Mouse (Mus musculus): ENCODE data around the gene Chd3. TPM values are rescaled to one million over a fixed set of nuclear protein-coding genes. Genes with fewer than 3 reads are reported as not detected.

Chd3 gene
- polyA plus RNA-seq, 1 experiment: 25.7 TPM

DNA sequence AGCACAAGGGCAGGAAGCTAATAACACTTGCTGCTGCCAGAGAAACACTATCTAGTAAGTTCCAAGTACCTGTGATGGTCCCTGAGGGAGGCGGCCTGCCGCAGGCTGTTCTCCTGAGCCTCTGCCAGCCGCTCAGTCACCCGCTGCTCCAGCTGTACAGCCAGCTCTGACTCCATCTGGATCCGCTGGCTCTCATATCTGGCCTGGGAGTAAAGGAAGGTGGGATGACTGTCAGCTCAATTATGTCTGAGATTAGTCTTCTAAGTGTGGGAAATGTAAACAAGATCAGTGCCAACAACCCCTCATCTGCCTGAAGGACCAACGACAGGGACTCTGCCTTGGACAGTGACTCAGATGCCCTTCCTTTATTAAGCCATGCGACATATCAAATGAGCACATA is 57.9 kb downstream of the Chd3 start:
- H3K36me3 ChIP-seq (ENCODE audit: control insufficient read depth, insufficient read depth, low read length, poor library complexity, severe bottlenecking): peaks cover 32% of the 10 kb centered on the region
- no peak for TF ChIP-seq CTCF (IDR thresholded peaks at IDR 0.05; ENCODE audit: low read depth, low read length)
- TF ChIP-seq EP300 (IDR thresholded peaks at IDR 0.05; ENCODE audit: insufficient read depth, low read depth, low read length): no peak
- TF ChIP-seq POLR2A (IDR thresholded peaks at IDR 0.05; ENCODE audit: insufficient read depth, low read length): no peak
- H3K27ac ChIP-seq (ENCODE audit: insufficient read depth, low read length): no peak overlapping the region
- H3K4me1 ChIP-seq (ENCODE audit: control insufficient read depth, insufficient read depth, low read length): no peaks in the 10 kb centered on the region
- no peaks in the 10 kb centered on the region for H3K9me3 ChIP-seq (replicated peaks; ENCODE audit: control insufficient read depth, insufficient read depth, low read length, poor library complexity, severe bottlenecking)
- no peak overlapping the region for H3K4me3 ChIP-seq (ENCODE audit: low read depth, low read length)
- no peak overlapping the region for H3K9ac ChIP-seq (ENCODE audit: low read depth, poor library complexity, severe bottlenecking)
- no peaks in the 10 kb centered on the region for H3K27me3 ChIP-seq (ENCODE audit: control insufficient read depth, insufficient read depth, low read length, poor library complexity, severe bottlenecking)

- Histone ChIP-seq H3K9ac (ENCODE audit: low read depth, poor library complexity, severe bottlenecking) (no peak overlapping the region), H3K27ac (ENCODE audit: insufficient read depth, low read length) (no peak overlapping the region), H3K9me3 (replicated peaks; ENCODE audit: control insufficient read depth, insufficient read depth, low read length, poor library complexity, severe bottlenecking) (no peaks in the 10 kb centered on the region), H3K4me3 (ENCODE audit: low read depth, low read length) (no peak overlapping the region), H3K36me3 (ENCODE audit: control insufficient read depth, insufficient read depth, low read length, poor library complexity, severe bottlenecking) (peaks cover 38% of the 10 kb centered on the region), H3K4me1 (ENCODE audit: control insufficient read depth, insufficient read depth, low read length) (no peaks in the 10 kb centered on the region), H3K27me3 (ENCODE audit: control insufficient read depth, insufficient read depth, low read length, poor library complexity, severe bottlenecking) (no peaks in the 10 kb centered on the region)
- TF ChIP-seq EP300 (IDR thresholded peaks at IDR 0.05; ENCODE audit: insufficient read depth, low read depth, low read length) (no peak), CTCF (IDR thresholded peaks at IDR 0.05; ENCODE audit: low read depth, low read length) (no peak), POLR2A (IDR thresholded peaks at IDR 0.05; ENCODE audit: insufficient read depth, low read length) (no peak)
Measured at GRCm38 (mm10) chr11:69306039-69306438, 63.2 kb downstream of the Chd3 start.

DNA sequence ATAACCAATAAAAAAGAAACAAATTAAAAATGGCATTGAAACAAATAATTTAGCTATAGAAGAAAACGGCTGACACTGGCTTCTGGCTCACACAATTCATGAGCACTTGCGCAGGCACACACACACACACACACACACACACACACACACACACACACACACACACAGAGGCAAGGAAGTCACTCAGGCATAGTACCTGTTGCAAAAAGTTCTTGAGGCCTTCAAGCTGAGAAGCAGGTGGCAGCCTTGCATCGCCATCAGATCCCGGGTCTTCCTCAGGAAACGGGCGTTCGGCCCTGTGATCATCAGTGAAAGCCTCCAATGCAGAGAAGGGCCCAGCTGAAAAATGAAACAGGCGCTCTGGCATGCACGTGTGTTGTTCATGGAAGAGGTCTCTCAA is 63.9 kb downstream of the Chd3 start:
- H3K27me3 ChIP-seq (ENCODE audit: control insufficient read depth, insufficient read depth, low read length, poor library complexity, severe bottlenecking): no peaks in the 10 kb centered on the region
- H3K9me3 ChIP-seq (replicated peaks; ENCODE audit: control insufficient read depth, insufficient read depth, low read length, poor library complexity, severe bottlenecking): no peaks in the 10 kb centered on the region
- H3K36me3 ChIP-seq (ENCODE audit: control insufficient read depth, insufficient read depth, low read length, poor library complexity, severe bottlenecking): peaks cover 35% of the 10 kb centered on the region
- no peak overlapping the region for H3K27ac ChIP-seq (ENCODE audit: insufficient read depth, low read length)
- no peak overlapping the region for H3K9ac ChIP-seq (ENCODE audit: low read depth, poor library complexity, severe bottlenecking)
- no peaks in the 10 kb centered on the region for H3K4me1 ChIP-seq (ENCODE audit: control insufficient read depth, insufficient read depth, low read length)
- H3K4me3 ChIP-seq (ENCODE audit: low read depth, low read length): no peak overlapping the region
- no peak for TF ChIP-seq POLR2A (IDR thresholded peaks at IDR 0.05; ENCODE audit: insufficient read depth, low read length)

GRCm38 (mm10) chr11:69302817-69303216 is 66.4 kb downstream of the Chd3 start:
- H3K27ac ChIP-seq (ENCODE audit: insufficient read depth, low read length): no peak overlapping the region
- TF ChIP-seq POLR2A (IDR thresholded peaks at IDR 0.05; ENCODE audit: insufficient read depth, low read length) (no peak), EP300 (IDR thresholded peaks at IDR 0.05; ENCODE audit: insufficient read depth, low read depth, low read length) (no peak)
- H3K36me3 ChIP-seq (ENCODE audit: control insufficient read depth, insufficient read depth, low read length, poor library complexity, severe bottlenecking): peaks cover 24% of the 10 kb centered on the region
- H3K4me1 ChIP-seq (ENCODE audit: control insufficient read depth, insufficient read depth, low read length): no peaks in the 10 kb centered on the region
- no peaks in the 10 kb centered on the region for H3K9me3 ChIP-seq (replicated peaks; ENCODE audit: control insufficient read depth, insufficient read depth, low read length, poor library complexity, severe bottlenecking)
- no peak overlapping the region for H3K9ac ChIP-seq (ENCODE audit: low read depth, poor library complexity, severe bottlenecking)
- no peaks in the 10 kb centered on the region for H3K27me3 ChIP-seq (ENCODE audit: control insufficient read depth, insufficient read depth, low read length, poor library complexity, severe bottlenecking)
- H3K4me3 ChIP-seq (ENCODE audit: low read depth, low read length): no peak overlapping the region

GRCm38 (mm10) chr11:69298231-69298630 is 71.0 kb downstream of the Chd3 start:
- no peak for TF ChIP-seq EP300 (IDR thresholded peaks at IDR 0.05; ENCODE audit: insufficient read depth, low read depth, low read length)
- TF ChIP-seq POLR2A (IDR thresholded peaks at IDR 0.05; ENCODE audit: insufficient read depth, low read length): no peak
- Histone ChIP-seq H3K4me1 (ENCODE audit: control insufficient read depth, insufficient read depth, low read length) (no peaks in the 10 kb centered on the region), H3K36me3 (ENCODE audit: control insufficient read depth, insufficient read depth, low read length, poor library complexity, severe bottlenecking) (peaks cover 7% of the 10 kb centered on the region; the same call in 1 of the 2 replicates), H3K9ac (ENCODE audit: low read depth, poor library complexity, severe bottlenecking) (no peak overlapping the region), H3K27me3 (ENCODE audit: control insufficient read depth, insufficient read depth, low read length, poor library complexity, severe bottlenecking) (no peaks in the 10 kb centered on the region), H3K27ac (ENCODE audit: insufficient read depth, low read length) (no peak overlapping the region), H3K4me3 (ENCODE audit: low read depth, low read length) (no peak overlapping the region), H3K9me3 (replicated peaks; ENCODE audit: control insufficient read depth, insufficient read depth, low read length, poor library complexity, severe bottlenecking) (no peaks in the 10 kb centered on the region)

DNA sequence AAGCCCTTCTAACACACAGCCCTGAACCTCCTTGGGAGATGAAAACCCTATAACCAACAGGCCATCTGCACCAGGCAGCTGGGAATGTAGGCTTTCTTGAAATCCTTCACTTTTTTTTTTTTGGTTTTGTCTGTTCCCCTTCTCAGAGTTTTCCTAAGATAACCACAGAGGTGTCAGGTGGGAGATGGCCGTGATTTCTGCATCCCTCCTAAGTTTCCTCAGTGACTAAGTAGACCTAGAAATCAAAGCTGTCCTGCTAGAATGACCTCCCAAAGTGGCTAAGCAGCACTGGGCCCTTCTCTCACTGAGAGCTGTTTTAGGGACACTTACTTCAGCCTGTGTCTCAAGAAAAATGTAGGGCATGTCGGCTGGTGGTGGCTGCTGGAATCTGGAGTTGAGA is 71.4 kb downstream of the Chd3 start:
- H3K4me1 ChIP-seq (ENCODE audit: control insufficient read depth, insufficient read depth, low read length): no peaks in the 10 kb centered on the region
- H3K36me3 ChIP-seq (ENCODE audit: control insufficient read depth, insufficient read depth, low read length, poor library complexity, severe bottlenecking): peaks cover 7% of the 10 kb centered on the region; the same call in 1 of the 2 replicates
- no peak overlapping the region for H3K27ac ChIP-seq (ENCODE audit: insufficient read depth, low read length)
- TF ChIP-seq POLR2A (IDR thresholded peaks at IDR 0.05; ENCODE audit: insufficient read depth, low read length) (no peak), CTCF (IDR thresholded peaks at IDR 0.05; ENCODE audit: low read depth, low read length) (no peak), EP300 (IDR thresholded peaks at IDR 0.05; ENCODE audit: insufficient read depth, low read depth, low read length) (no peak)
- H3K27me3 ChIP-seq (ENCODE audit: control insufficient read depth, insufficient read depth, low read length, poor library complexity, severe bottlenecking): no peaks in the 10 kb centered on the region
- H3K4me3 ChIP-seq (ENCODE audit: low read depth, low read length): no peak overlapping the region
- no peak overlapping the region for H3K9ac ChIP-seq (ENCODE audit: low read depth, poor library complexity, severe bottlenecking)
- no peaks in the 10 kb centered on the region for H3K9me3 ChIP-seq (replicated peaks; ENCODE audit: control insufficient read depth, insufficient read depth, low read length, poor library complexity, severe bottlenecking)

All from ES-Bruce4 (cell line).